Mouse (Mus musculus): ENCODE results near the gene Gimd1. TPM values are rescaled to one million over a fixed set of nuclear protein-coding genes. Genes with fewer than 3 reads are reported as not detected.

Gimd1 gene
- total RNA-seq, 2 experiments from 2014 or later: not detected

Other genes with a start within 250 kb of the Gimd1 start
- gene Tbck, start 54.3 kb downstream of the Gimd1 start, total RNA-seq (2021): 10 to 100 TPM; 12.8 to 14.4 TPM
- gene Aimp1, start 54.5 kb downstream of the Gimd1 start, total RNA-seq (2021): 10 to 100 TPM; 52.3 to 61.4 TPM

Data from heart, adult 18-20 months (tissue).